Mouse (Mus musculus) CD4-positive, CD25-positive, alpha-beta regulatory T cell, adult 4 months (primary cell): ENCODE results near the gene Xpr1. TPM values are rescaled to one million over a fixed set of nuclear protein-coding genes. Genes with fewer than 3 reads are reported as not detected.

Experiments
- ATAC-seq: one replicate; pipeline ENCODE4 v1.8.0; 2017
- polyA plus RNA-seq, 2 experiments: library from polyadenylated mRNA; unstranded; fragments of 100-300 nt; shearing (Covaris generic); gene quantifications; one replicate each; pipeline ENCODE4 v1.2.1; 2017

Xpr1 gene
- polyA plus RNA-seq, 2 experiments from 2014 or later, result 18.0 to 20.9 TPM

DNA sequence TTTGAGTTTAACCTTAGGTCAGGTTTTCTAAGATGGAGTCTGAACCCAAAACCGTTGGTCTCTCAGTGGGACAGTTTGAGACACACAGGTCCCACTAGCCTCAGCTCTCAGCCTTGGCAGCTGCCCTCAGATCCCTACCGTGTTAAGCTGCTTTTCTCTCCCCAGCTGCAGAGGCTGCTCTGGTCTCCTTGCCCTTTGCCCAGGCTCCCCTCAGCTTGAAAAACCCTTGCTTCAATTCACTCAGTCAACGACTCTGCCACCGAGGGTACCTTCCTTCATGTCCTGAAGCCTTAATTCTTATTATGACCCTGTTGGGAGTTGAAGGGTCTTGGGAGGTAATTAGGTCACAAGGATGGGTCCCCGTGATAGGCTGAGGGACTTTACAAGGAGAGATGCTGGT lies 167.3 kb downstream of the Xpr1 start:
- ATAC-seq, result no peak

DNA sequence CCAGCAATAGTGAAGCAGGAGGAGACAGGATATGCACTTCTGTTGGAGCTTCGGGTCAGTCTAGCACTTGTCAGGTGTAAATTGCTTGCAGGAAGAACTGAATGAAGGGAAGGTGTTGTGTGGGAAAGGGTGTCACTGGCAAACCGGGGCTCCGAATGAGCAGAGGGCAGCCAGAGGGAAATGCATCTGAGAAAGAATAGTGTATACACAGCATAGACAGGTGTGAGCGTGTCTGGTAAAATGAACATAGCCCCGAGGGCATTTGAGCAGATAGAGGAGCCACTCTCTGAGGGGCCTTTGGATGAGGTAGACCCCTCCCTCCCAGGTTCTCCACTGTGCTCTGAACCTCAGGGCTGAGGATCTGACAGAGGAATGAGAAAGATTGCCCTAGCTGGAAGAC lies 169.2 kb downstream of the Xpr1 start:
- ATAC-seq, result no peak

DNA sequence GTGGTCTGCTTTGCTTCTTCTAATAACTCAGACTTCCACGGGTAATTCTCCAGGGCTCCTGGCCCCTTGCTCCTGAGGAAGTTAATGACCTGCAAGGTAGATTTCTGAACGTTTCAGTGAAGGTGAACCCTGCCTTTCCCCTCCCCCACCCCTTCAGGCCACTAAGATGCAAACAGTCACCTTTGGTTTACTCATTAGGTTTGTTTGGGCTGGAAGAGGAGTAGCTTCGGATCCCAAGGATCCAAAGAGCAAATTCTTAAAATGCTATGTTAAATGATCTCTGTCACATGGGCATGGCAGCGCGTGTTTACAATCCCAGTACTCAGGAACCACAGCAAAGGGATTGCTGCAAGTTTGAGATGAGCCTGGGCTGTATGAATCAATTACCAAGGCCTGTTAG lies 169.8 kb downstream of the Xpr1 start:
- no peak for ATAC-seq

DNA sequence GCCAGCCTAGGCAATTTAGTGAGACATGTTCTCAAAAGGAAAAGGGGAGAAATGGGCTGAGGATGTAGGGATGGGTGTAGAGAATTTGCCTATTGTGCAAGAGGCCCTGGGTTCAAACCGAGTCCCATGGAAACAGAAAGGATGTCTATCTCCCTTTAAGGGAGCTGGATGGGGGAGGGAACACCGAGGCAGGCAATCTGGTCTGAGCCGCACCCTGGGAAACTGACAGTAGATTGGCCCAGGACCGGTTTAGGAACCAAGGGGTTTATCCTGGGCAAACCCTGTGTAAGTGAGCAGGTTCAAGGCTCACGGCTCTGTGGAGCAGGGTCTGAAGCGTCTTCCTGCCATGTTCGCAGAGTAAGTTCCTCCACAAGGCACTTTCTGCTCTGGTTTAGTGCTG lies 171.7 kb downstream of the Xpr1 start:
- no peak for ATAC-seq

DNA sequence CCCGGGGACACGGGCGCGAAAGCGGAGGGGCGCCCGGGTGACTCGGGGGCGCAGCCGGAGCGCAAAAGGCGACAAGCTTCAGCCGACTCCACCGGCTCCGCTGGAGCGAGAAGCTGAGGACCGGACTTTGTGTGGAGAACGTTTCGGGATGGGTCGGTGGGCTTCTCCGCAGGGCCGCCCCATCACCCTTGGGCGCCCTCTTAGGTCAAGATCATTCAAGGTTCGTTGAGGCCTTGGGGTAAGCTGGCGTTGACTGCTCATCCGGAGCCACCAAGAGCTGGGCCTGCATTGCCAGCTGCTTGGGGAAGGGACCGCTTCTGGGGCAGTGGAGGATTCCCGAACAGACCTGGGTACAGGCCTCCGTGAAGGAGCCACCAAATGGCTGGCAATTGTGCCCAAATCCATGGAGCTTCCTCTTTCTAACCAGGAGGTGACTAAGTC lies 172.4 kb downstream of the Xpr1 start:
- no peak for ATAC-seq

DNA sequence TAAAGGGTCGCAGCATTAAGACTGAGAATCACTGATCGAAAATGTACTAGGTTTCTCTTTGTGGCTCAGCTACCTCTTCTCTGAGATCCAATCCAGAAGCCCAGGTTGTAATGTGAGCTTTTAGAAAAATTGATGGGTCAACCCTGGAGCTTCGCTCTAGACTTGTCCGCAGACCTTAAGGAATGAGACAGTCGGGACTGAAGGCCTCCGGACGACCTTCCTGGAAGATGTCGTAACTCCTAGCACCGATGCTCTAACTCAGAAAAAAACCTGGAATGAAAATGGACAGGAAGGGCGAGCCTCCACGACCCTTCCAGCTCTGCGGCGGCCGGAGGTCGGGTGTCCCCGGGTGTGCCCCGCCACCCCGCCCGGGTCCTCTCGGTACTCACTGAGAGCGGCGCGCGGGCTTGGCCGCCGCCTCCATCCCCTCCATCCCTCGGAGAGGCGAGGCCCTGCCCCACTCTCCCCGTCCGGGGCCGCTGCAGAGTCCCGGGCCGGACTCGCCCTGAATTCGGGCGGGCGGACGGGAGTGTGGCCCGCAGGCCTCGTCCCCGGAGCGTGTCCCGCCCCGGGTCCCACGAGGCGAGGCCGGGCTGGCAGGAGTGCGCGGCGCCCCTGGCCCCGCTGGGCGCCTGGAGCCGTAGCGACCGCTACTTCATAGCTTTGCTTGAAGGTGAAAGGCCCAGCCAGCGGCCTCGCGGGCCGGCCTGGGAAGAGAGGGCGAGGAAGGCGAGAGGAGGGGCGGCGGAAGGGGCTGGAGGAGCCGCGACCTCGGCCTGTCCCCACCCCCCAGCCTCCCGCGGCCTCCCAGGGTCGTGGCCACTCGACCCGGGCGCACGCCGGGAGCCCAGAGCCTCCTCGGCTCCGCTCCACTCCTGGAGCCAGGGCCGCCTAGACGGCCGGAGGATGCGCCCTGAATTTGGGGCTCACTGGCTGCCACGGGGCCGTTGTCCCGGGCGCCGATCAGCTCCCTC lies 173.1 kb downstream of the Xpr1 start, which contains the start of gene BC034090:
TSS of gene BC034090 (minus strand) at position 648 of the 974 bp plus-strand sequence.
- no peak for ATAC-seq

DNA sequence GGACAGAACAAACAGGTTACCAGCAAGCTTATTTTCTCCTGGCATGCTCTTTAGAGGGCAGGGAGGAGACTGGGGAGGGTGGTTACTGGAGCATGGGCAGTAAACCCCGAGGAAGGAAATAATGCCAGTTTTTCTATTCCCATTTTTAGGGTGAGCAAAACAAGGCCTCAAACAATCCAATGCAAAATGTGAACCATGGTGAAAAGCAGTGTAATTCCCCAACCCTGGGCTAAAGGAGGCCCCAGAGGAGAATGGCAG lies 174.8 kb downstream of the Xpr1 start:
- ATAC-seq, result no peak

DNA sequence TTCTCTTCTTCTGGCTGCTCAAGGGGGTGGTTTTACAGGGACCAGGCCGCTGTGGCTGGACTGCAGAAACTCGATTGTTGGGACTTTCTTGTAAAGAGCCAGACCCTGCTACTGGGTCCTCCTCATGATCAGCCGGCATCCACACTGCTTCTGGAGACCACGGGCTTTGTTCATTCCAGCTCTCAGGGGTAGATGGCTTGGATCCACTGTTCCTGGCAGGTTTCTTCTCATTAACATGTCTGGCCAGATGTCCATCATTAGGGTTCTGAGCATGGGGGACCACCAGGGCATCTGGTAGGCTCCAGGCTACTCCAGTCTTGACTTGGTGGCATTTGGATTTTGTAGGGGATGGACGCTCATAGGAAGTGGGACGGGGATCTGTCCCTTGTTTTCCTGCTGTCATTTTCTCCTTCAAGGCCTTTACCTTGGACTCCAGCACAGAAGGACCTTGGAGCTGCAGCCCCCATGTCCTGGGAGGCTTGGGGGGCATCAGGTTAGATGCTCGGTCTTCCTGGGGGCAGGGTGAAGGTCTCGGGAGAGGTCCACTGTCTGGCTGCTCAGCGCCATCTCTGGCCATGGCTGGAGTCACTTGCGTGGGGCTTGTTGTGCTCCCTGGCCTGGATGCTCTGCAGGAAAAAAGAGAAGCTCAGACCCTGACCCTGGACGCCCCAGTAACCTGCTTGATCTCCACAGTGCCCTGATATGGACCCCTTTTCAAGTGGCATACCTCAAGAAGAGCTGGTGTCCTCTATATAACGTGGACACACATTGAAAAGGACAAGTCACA lies 175.3 kb downstream of the Xpr1 start:
- no peak for ATAC-seq

DNA sequence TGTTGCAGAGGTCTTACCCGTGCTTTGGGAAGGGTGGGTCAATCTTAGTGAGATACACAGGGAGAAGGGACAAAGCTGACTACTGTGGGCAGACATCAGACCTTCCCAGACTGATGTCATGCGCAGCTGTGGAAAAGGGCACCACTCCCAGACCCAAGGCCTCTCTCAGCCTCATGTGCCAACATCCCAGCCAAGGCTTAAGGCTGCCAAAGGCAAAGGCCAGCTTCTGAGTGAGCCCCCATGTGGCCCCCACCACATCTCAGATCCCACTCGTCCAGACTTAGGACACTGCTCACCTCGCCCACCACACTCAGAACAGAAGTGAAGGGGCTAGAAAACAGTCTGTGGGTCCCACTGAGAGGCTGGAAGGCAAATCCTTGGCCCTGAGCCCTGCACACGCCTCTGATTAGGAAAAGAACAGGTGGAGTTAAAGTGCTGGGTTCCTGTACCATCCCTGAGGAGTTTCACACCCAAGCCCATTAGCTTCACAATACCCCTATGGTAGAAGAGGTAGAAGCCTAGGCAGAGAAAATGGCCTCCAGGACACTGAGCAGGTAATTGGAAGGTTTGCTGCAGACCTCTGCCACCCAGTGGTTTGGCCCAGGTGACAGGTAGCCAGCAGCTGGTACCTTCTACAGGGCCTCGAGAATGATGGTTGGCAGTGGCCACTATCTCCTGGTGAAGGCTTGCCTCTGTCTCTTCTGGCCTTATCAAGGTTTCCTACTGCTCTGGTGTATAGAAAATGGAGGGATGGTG lies 177.1 kb downstream of the Xpr1 start:
- no peak for ATAC-seq

DNA sequence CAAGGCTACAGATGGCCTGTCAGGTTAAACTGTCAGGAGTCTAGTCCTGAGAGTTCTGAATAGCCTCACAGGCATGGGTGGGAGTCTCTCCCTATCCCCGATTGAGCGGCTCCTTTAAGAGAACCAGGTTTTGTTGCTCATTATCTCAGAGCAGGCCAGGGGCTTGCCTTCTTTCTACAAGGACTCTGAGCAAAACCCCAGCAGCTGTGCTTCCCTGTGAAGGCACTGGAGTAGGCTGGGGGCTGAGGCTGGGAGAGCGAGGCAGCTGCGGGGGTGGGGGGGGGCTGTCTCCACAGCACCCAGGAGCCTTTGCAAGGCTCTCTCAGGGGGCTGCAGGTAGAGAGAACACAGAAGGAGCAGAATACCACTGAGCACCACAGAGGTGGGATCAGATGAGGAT lies 178.0 kb downstream of the Xpr1 start:
- no peak for ATAC-seq

DNA sequence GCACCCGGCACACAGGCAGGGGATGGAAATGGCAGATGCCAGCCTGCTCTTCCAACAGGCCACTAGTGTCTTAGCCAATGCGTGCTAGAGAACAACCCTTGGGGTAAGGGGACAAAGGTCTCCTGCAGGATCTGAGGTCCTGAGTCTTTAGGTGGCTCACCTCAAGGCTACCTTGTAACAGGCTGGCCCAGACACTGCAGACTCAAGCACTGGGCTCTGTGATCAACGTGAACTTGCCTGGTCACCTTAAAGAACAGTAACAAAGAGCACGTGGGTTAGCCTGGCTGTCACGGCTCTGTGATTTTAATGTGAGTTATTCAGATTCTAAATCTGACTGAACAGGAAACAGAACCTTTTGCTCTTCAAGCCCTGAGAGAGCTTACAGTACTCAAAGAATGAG lies 179.1 kb downstream of the Xpr1 start:
- ATAC-seq, result no peak

DNA sequence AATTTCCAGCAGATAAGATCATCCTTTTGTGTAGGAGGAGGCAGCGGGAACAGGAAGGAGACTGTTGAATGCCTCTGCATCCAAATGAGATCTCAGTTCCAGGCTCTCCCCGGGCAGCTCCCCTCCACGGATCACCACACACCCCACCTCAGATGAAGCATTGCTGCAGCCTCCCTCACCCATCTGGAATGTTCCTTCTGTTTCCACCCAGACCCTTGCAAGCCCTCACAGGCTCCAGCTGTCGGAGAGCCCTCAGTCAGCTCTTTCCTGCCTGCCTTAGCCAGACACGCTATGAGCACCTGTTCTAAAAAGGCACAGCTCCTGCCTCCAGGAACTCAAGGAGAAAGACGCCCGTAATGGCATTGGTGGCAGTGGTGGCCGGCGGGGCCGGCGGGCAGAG lies 179.8 kb downstream of the Xpr1 start:
- no peak for ATAC-seq

DNA sequence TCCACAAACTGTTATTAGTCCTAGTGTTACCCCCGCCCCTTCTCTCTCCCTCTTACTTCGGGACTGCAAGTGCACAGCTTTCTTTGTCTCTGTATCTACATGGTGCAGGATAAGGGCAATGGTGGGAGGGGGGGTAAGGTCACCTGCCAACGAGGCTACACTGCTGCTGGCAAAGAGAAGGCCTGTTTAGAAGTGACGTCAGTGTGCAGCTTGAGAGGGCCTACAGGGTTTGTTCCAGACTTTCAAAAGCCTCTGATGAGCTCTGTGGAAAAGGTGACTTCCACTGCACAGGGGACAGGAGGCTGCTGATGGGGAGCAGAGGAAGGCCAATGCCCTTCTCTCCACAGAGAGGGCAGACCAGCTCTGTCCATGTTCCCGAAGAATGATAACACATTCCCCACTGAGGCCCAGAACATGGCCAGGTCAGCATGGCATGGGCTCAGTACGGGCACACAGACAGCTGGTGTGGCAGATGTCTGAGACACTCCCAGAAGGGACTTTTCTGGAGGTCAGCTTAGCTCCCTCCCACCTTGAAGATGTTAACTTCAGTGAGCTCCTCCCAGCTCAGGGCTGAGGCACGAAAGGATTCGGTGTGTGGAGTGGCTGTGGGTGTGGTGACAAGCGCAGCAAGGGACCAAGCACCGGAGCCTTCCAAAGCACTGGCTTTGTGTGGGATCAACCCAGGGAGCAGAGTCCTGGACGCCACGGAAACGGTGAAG lies 180.8 kb downstream of the Xpr1 start:
- no peak for ATAC-seq

DNA sequence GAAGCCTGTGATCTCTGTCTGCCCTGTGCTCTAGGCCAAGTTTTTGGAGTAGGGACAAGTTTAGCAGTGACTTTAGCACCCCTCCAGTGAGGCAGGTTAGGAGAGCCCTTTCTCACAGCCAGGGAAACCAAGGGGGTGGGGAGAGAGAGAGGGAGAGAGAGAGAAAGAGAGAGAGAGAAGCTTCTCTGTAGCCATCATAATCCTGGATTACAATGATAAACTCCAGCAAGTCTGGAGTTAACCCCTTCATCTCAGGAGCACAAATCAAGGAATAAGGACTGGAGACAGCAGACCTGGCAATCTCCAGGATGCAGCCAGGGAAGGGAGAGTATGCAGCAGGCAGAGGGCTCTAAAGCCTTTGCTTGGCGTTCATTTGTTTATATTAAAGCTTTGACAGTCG lies 181.6 kb downstream of the Xpr1 start:
- no peak for ATAC-seq

DNA sequence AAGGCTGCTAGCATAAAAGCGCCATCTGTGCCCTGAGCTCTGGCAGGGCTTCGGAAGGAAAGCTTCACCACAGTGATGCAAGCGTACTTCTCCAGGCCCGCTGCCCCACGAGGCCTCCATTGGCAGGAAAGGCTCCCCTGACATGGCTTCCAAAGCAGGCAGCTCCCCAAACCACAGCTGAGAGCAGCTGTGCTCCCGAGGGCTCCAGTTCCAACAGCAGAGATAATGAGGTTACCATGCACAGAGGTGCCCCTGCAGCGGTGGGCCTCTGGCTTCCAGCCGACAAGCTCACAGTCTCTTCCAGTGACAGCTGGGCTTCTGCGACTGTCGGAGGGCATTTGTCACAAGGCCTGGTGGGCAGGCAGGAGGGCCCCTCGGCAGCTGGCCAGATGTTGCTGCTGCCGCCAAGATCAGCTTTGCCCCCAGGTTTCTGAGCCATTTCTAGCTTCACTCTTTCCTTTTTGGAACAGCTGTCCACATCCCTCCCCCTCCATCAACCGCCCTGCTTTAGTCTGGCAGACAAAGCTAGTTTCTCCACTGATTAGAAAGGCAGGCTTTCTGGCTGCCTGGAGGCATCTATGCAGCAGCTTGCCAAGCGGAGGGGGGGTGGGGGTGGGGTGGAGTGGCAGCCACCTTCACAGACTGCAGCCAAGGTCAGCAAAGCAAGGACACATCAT lies 183.1 kb downstream of the Xpr1 start:
- ATAC-seq, result no peak

DNA sequence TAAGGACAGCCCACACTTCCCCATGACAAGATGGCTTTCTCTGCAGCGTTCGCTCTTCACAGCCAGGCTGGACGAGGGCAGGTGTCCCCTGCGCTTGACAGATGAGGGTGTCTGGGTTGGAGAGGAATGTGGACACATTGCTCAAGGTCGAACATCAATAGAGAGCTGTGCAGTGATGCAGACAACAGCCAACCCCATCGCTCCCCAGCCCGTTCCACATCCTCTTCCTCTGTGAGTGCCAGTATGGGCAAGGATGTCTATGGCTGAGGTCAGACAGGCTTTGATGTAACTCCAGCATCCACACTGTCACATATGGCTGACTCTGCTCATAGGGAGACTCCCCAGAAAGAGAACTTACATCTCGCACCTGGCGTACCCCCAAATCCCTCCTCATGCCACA lies 183.8 kb downstream of the Xpr1 start:
- no peak for ATAC-seq

DNA sequence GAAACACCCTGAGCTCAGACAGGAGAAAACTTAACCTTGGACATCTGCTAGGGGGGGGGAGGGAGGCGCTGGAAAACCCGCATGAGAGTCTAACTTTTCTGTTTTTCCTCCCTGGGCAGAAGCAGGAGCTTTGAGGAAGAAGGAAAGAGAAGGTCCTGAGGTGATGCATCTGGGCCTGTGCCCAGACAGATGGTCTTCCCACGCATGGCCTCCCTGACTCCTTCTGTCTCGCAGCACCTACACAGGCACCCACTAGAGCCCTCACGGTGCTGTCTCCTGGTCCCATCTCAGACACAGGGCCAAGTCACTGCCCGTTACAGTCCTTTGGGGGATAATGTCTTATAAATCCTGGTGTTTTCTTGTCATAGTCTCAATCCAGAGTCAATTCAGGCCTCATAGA lies 184.4 kb downstream of the Xpr1 start:
- ATAC-seq, result no peak

DNA sequence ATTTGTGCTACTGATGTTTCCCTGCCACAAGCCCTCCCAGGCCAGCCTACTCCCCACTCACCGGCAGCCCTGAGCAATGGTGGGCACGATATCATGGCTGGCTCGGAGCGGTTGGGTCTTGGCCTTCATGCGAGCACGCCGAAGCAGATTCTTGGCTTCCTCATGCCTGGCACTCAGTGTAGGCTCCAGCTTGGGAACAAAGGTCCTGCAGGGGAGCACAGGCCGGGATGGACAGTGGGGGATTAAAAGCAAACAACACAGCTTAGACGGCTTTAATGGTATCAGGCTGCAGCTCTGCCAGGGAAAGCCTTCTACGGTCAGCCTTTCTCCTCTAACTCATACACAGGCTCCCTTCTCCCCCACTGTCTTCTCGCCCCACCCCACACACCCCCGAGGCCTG lies 184.8 kb downstream of the Xpr1 start:
- ATAC-seq, result no peak

DNA sequence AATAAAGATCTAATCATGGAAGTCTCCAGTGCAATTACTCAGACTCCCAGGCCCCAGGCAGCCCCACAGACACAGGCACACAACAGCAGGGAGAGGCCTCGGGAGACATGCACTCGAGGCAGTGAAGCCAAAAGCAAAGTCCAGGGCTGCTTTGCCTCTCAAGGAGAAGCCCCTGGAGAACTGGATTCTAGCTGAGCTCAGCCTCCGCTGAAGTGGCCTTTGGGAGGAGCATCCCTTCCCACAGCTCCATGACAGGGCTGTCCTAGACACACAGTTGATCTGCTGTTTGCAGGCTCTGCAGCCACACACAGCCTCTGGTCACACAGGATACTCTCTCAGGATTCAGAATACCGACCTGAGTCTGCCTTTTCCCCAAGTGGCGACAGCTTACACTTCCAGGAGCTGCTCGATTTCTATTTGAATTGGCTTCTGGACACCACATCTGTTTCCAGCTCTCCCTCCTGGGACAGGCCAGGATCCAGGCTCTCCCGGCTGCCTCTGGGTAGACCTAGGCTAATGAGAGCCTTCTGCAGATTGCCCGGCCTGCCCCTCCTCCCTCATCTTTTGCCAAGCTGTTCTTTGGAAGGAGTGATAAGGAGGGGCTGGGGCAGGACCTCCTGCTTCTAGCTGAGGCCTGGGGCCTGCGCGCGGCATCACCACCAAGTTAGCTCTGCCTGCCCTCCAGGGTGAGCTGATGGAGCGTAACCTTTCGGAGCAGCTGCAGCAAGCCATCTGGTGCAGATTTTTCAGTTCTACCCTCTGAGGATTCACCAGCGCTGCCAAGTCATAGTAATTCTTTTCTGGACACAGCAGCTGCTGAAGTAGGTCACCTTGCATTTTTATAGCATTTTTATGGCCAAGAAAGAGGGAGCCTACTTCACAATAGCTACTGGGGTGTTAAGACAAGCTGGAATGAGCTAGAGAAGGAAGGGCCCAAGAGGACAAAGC lies 187.5 kb downstream of the Xpr1 start:
- no peak for ATAC-seq
